Mouse (Mus musculus): ENCODE data around the gene Olfr768. TPM values are rescaled to one million over a fixed set of nuclear protein-coding genes. Genes with fewer than 3 reads are reported as not detected.

The Olfr768 gene
- not detected in 2 replicates for polyA plus RNA-seq (2012; ENCODE audit: low replicate concordance)

GRCm38 (mm10) chr10:129099275-129099674 lies at the start of gene Olfr768:
Olfr768 (minus strand) TSS chr10:129099375.

GRCm38 (mm10) chr10:129138898-129139297 lies 39.7 kb upstream of the Olfr768 start, which contains the start of gene Olfr770:
Olfr770 (minus strand) TSS chr10:129138998.

GRCm38 (mm10) chr10:129117761-129118160 lies 18.6 kb upstream of the Olfr768 start, which contains the start of gene Olfr769:
Olfr769 (minus strand) TSS chr10:129117861.

GRCm38 (mm10) chr10:129082810-129083209 lies 16.4 kb downstream of the Olfr768 start, which contains the start of gene Olfr767:
Olfr767 (minus strand) TSS chr10:129082910.

GRCm38 (mm10) chr10:129068877-129069276 lies 30.3 kb downstream of the Olfr768 start, which contains the start of gene Olfr766-ps1:
Olfr766-ps1 (minus strand) TSS chr10:129068977.

GRCm38 (mm10) chr10:129049898-129050297 lies 49.3 kb downstream of the Olfr768 start, which contains the start of gene Olfr765:
Olfr765 (minus strand) TSS chr10:129049998.

Other genes starting within 250 kb of the Olfr768 start
- 9.6 and 15.8 TPM in 2 replicates for gene Gdf11, start 207.7 kb downstream of the Olfr768 start, polyA plus RNA-seq (2012; ENCODE audit: low replicate concordance)
- gene Cd63, start 198.4 kb downstream of the Olfr768 start, polyA plus RNA-seq (2012; ENCODE audit: low replicate concordance): 2.3 and 2.7 TPM in 2 replicates
- gene Rdh5, start 176.5 kb downstream of the Olfr768 start, polyA plus RNA-seq (2012; ENCODE audit: low replicate concordance): 11.4 and 14.3 TPM in 2 replicates
- 58.6 and 185 TPM in 2 replicates for gene Bloc1s1, start 175.3 kb downstream of the Olfr768 start, polyA plus RNA-seq (2012; ENCODE audit: low replicate concordance)
- gene Itga7, start 165.6 kb downstream of the Olfr768 start, polyA plus RNA-seq (2012; ENCODE audit: low replicate concordance): 2.5 and 5.2 TPM in 2 replicates
- gene Mettl7b, start 138.4 kb downstream of the Olfr768 start, polyA plus RNA-seq (2012; ENCODE audit: low replicate concordance): not detected in 2 replicates
- gene Olfr9, start 109.9 kb downstream of the Olfr768 start, polyA plus RNA-seq (2012; ENCODE audit: low replicate concordance): not detected in 2 replicates
- gene Olfr763, start 88.6 kb downstream of the Olfr768 start, polyA plus RNA-seq (2012; ENCODE audit: low replicate concordance): not detected in 2 replicates
- not detected in 2 replicates for gene Olfr764-ps1, start 59.5 kb downstream of the Olfr768 start, polyA plus RNA-seq (2012; ENCODE audit: low replicate concordance)
- not detected in 2 replicates for gene Olfr765, start 49.4 kb downstream of the Olfr768 start, polyA plus RNA-seq (2012; ENCODE audit: low replicate concordance)
- not detected in 2 replicates for gene Olfr766-ps1, start 30.4 kb downstream of the Olfr768 start, polyA plus RNA-seq (2012; ENCODE audit: low replicate concordance)
- gene Olfr767, start 16.5 kb downstream of the Olfr768 start, polyA plus RNA-seq (2012; ENCODE audit: low replicate concordance): not detected in 2 replicates
- not detected in 2 replicates for gene Olfr769, start 18.5 kb upstream of the Olfr768 start, polyA plus RNA-seq (2012; ENCODE audit: low replicate concordance)
- not detected in 2 replicates for gene Olfr770, start 39.6 kb upstream of the Olfr768 start, polyA plus RNA-seq (2012; ENCODE audit: low replicate concordance)
- gene Olfr771, start 65.4 kb upstream of the Olfr768 start, polyA plus RNA-seq (2012; ENCODE audit: low replicate concordance): not detected in 2 replicates
- not detected in 2 replicates for gene Olfr772, start 78.5 kb upstream of the Olfr768 start, polyA plus RNA-seq (2012; ENCODE audit: low replicate concordance)
- gene Olfr773, start 88.0 kb upstream of the Olfr768 start, polyA plus RNA-seq (2012; ENCODE audit: low replicate concordance): not detected in 2 replicates
- not detected in 2 replicates for gene Olfr774, start 136.8 kb upstream of the Olfr768 start, polyA plus RNA-seq (2012; ENCODE audit: low replicate concordance)
- not detected in 2 replicates for gene Olfr775, start 149.0 kb upstream of the Olfr768 start, polyA plus RNA-seq (2012; ENCODE audit: low replicate concordance)
- not detected in 2 replicates for gene Olfr776, start 159.8 kb upstream of the Olfr768 start, polyA plus RNA-seq (2012; ENCODE audit: low replicate concordance)
- gene Olfr777, start 172.1 kb upstream of the Olfr768 start, polyA plus RNA-seq (2012; ENCODE audit: low replicate concordance): not detected in 2 replicates
- not detected in 2 replicates for gene Olfr780, start 218.7 kb upstream of the Olfr768 start, polyA plus RNA-seq (2012; ENCODE audit: low replicate concordance)
- gene Olfr781, start 229.5 kb upstream of the Olfr768 start, polyA plus RNA-seq (2012; ENCODE audit: low replicate concordance): not detected in 2 replicates
- not detected in 2 replicates for gene Olfr782, start 249.5 kb upstream of the Olfr768 start, polyA plus RNA-seq (2012; ENCODE audit: low replicate concordance)